Mouse (Mus musculus) E14TG2a.4 (cell line): ENCODE data around the gene Gm30191.

Experiments used
- H3K27me3 ChIP-seq: 2 replicates; pipeline ENCODE4 v1.6.1; 2014; ENCODE audit warnings: low read length, control low read depth; ENCODE audit not compliant: insufficient read depth
- H3K36me3 ChIP-seq: 2 replicates; pipeline ENCODE4 v1.6.1; 2014; ENCODE audit warnings: low read length, control low read depth; ENCODE audit not compliant: insufficient read depth
- H3K4me1 ChIP-seq: replicated peaks from 2 replicates; pipeline ENCODE4 v1.6.1; 2014; ENCODE audit warnings: low read depth, low read length, control low read depth
- H3K4me3 ChIP-seq: replicated peaks from 2 replicates; pipeline ENCODE4 v1.5.1; 2014; ENCODE audit warnings: mild to moderate bottlenecking, low read length
- H3K9me3 ChIP-seq: 2 replicates; pipeline ENCODE4 v1.6.1; 2014; ENCODE audit warnings: low read length, control low read depth
- CTCF ChIP-seq: conservative IDR thresholded peaks from 2 replicates; pipeline ENCODE4 v1.5.1; 2014; ENCODE audit warnings: low read length
- NANOG ChIP-seq: IDR thresholded peaks from 2 replicates; pipeline ENCODE4 v1.6.1; 2014; ENCODE audit warnings: borderline replicate concordance, low read length, mixed read lengths
- POU5F1 ChIP-seq: IDR thresholded peaks from 2 replicates; pipeline ENCODE4 v1.6.1; 2014; ENCODE audit warnings: low read length, borderline replicate concordance

Gm30191 gene

DNA sequence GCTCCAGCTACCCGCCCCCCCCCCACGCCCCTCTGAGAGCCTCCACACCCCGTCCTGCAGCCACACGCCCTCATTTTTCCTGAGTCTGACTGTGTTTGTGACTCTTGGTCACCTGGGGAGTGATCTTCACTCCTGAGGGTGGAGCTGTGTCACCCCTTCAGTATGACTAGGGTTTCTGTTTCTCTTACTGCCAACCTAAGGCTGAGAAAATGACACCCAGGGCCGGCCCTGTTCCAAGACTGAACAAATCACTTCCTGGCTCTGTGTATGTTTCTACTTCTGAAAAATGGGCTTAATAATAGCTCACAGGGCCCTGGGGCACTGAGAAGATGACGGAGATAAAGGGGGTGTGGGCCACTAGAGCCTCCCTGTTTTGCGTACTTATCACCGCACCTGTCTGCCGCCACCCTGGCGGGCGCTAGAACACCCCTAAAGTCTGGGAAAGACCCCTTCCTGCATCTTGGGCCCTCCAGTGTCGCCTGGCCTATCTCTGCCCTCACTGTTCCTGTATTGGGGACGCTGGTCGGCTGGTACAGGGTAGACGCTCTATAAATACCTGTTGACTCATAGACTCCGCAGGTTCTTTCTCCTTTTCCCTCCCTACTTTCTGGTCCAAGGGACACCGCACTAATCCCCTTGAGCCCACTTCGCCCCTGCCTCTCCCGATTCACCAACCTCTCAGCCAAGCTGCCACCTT is 9.0 kb upstream of the Gm30191 start:
- Histone ChIP-seq H3K36me3 (peaks cover 3% of the 10 kb centered on the region; the same call in 1 of the 2 replicates), H3K27me3 (peaks cover 52% of the 10 kb centered on the region), H3K4me1 (peaks cover 28% of the 10 kb centered on the region), H3K4me3 (peak overlapping the region; percentile 76), H3K9me3 (no peaks in the 10 kb centered on the region)
- no peak for TF ChIP-seq CTCF
- TF ChIP-seq POU5F1 = no peak
- TF ChIP-seq NANOG = no peak

- Histone ChIP-seq H3K4me3 (peak within 1 kb of the TSS; percentile 76), H3K9me3 (no peaks in the 10 kb centered on the region), H3K4me1 (peaks cover 28% of the 10 kb centered on the region), H3K27me3 (peaks cover 47% of the 10 kb centered on the region), H3K36me3 (peaks cover 8% of the 10 kb centered on the region)
- TF ChIP-seq CTCF = no peak
- TF ChIP-seq NANOG = no peak
- TF ChIP-seq POU5F1 = no peak
Observed at GRCm38 (mm10) chr4:134238279-134238651, 8.5 kb upstream of the Gm30191 start, which contains the start of gene Cnksr1. Gene Cnksr1 (minus strand): TSS chr4:134238399.

DNA sequence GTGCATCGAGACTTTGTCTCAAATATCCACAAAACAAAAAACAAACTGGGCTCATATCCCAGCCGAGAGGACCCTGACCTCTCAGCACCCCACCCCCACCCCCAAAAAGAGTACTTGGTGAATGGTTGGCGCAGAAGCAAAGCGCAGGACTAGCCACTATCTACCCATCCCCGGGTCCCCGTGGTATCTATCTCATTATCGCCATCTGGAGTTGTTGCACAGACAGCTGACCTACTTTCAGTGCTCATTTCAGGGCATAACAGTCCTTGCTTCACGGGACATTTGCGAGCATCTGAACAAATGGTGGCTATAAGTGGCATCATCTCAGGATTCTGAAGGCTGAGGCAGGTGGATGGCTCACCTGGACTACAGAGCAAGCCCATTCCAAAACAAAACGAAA is 8.0 kb upstream of the Gm30191 start:
- Histone ChIP-seq H3K4me1 (peaks cover 28% of the 10 kb centered on the region), H3K4me3 (peak overlapping the region; percentile 76), H3K27me3 (peaks cover 43% of the 10 kb centered on the region), H3K9me3 (no peaks in the 10 kb centered on the region), H3K36me3 (peaks cover 12% of the 10 kb centered on the region)
- TF ChIP-seq POU5F1 = no peak
- TF ChIP-seq NANOG = no peak
- no peak for TF ChIP-seq CTCF

- Histone ChIP-seq H3K36me3 (peaks cover 23% of the 10 kb centered on the region), H3K4me1 (peaks cover 49% of the 10 kb centered on the region), H3K27me3 (peaks cover 29% of the 10 kb centered on the region), H3K9me3 (no peaks in the 10 kb centered on the region), H3K4me3 (peak within 1 kb of the TSS; percentile 90)
- TF ChIP-seq NANOG = no peak
- no peak for TF ChIP-seq CTCF
- no peak for TF ChIP-seq POU5F1
Observed at GRCm38 (mm10) chr4:134243516-134244250, 3.1 kb upstream of the Gm30191 start, which contains the start of gene E130218I03Rik. Gene E130218I03Rik (plus strand): TSS chr4:134243662.

DNA sequence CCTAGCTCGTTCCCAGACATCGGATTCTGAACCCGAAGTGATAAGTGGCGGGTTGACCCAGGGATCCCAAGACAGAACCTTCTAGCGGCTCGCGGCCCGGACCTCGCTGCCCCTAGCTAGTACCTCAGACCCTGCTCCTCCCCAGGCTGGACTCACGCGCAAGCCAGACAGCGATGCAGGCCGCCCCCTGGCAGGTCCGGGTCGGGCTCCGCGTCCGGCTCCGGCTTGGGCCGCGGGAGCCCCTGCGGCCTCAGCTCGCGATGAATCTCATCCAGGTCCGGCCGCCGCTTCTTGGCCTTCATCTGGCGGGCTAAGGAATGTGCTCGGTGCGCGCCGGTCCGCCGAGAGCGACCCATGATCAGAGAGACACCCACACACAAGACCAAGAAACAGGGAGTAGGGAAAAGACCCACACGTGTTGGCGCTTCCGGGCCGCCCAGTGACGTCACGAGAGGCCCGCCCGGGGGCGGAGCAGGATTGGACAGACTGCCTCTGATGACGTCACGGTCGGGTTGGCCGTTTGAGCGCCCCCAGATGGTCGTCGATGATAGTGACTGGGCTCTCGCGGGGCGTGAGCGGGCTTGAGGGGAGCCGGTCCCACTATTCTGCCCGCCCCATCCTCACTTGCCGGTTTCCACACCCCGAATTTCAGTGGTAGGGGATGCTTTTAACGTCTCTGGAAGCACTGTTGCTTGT is 1.4 kb upstream of the Gm30191 start, which contains the start of gene Zfp593:
Zfp593 (minus strand) TSS at position 445 of the 696 bp plus-strand sequence.
- peak within 1 kb of the TSS; percentile 90 for H3K4me3 ChIP-seq
- TF ChIP-seq NANOG (no peak), CTCF (peak; percentile 48), POU5F1 (no peak)
- peaks cover 60% of the 10 kb centered on the region for H3K4me1 ChIP-seq
- H3K36me3 ChIP-seq = peaks cover 23% of the 10 kb centered on the region
- no peaks in the 10 kb centered on the region for H3K9me3 ChIP-seq
- peaks cover 41% of the 10 kb centered on the region for H3K27me3 ChIP-seq

DNA sequence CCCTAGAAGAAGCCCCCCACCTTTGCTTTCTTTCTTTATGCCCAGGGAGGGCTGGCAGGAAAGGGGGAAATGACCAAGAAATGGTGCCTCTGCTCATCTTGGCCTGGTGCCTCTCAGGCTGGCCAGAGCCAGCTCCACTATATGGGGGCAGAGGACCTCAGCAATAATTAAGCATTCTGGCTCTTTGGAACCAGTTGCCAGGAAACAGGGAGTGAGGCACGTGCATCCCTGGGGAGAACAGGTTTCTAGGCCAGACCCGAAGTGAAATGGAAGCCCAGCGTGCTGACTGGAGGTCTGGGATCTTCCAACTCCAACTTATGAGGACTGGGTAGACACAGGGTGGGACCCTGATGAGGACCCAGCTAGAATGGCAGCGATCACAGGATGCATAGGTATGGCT is 479 bp upstream of the Gm30191 start:
- TF ChIP-seq CTCF (no peak), NANOG (no peak), POU5F1 (no peak)
- Histone ChIP-seq H3K4me3 (peak overlapping the region; percentile 90; the same call in 1 of the 2 replicates), H3K27me3 (peaks cover 51% of the 10 kb centered on the region), H3K9me3 (no peaks in the 10 kb centered on the region), H3K4me1 (peaks cover 69% of the 10 kb centered on the region), H3K36me3 (peaks cover 23% of the 10 kb centered on the region)

DNA sequence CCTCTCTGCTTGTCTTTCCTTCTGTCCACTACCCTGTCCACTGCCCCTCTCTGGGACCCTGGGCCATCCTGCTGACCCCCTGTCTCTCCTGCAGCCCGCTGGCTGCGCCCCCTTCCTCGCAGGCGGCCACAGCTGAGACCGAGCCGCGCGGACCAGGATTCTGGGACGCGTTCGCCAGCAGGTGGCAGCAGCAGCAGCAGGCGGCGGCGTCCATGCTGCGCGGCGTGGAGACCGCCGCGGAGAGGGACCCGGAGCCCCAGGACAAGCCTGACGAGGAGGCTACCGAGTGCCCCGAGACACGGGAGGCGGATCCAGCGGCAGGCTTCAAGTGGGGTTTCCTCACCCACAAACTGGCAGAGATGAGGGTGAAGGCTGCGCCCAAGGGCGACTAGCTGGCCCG is 2.9 kb downstream of the Gm30191 start:
- H3K4me3 ChIP-seq = peak overlapping the region; percentile 78
- H3K9me3 ChIP-seq = no peaks in the 10 kb centered on the region
- peaks cover under 1% of the 10 kb centered on the region; the same call in 1 of the 2 replicates for H3K36me3 ChIP-seq
- H3K4me1 ChIP-seq = peaks cover 82% of the 10 kb centered on the region
- peaks cover 78% of the 10 kb centered on the region for H3K27me3 ChIP-seq
- TF ChIP-seq POU5F1 (no peak), CTCF (no peak; the same call in 1 of the 2 replicates), NANOG (no peak)

GRCm38 (mm10) chr4:134250116-134250929 is 3.6 kb downstream of the Gm30191 start:
- Histone ChIP-seq H3K36me3 (no peaks in the 10 kb centered on the region), H3K27me3 (peaks cover 83% of the 10 kb centered on the region), H3K4me1 (peaks cover 87% of the 10 kb centered on the region), H3K9me3 (no peaks in the 10 kb centered on the region), H3K4me3 (peak overlapping the region; percentile 78)
- no peak for TF ChIP-seq NANOG
